8 mouse cellular contexts compared by ENCODE assay signal in the genomic region with DNA sequence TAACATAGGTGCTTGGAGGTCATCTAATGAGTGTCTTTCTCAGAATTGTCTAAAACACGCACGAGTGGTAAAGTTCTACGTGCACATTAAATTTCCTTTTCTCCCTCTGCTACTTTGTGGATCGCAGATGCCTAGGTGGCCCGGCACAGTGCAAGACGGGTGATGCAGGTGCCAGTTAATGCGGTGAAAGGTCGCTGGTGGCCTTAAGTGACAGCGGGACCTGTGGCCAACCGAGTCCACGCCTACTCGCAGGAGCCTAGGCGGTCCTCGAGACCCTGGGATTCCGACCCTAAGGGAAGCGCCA. TPM values are rescaled to one million over a fixed set of nuclear protein-coding genes. Genes with fewer than 3 reads are reported as not detected.
A peak's percentile ranks its signal among the peaks of the same experiment; 100 is the strongest.
DNase-seq lines count a peak whose midpoint lies in the region; ATAC-seq and TF ChIP-seq lines count a peak whose summit lies in the region.

No protein-coding gene starts in this region.

- peak overlapping the region; percentile 97 for H3K4me3 ChIP-seq in gastrocnemius, adult 2 months
- peak overlapping the region; percentile 56 for H3K4me3 ChIP-seq in C2C12 (ENCODE audit: insufficient read depth, poor library complexity, severe bottlenecking)
- H3K4me3 ChIP-seq in forebrain, embryonic 14.5 days (ENCODE audit: low read depth, low read length), result peak overlapping the region; percentile 48
- H3K4me3 ChIP-seq in liver, embryonic 15.5 days (replicated peaks), result peak overlapping the region; percentile 87

- peak overlapping the region; percentile 80 for H3K9ac ChIP-seq in forebrain, embryonic 14.5 days (ENCODE audit: low read length)
- peak overlapping the region; percentile 88 for H3K9ac ChIP-seq in liver, embryonic 15.5 days

- peaks cover 8% of the 10 kb centered on the region for H3K79me2 ChIP-seq in C2C12 (ENCODE audit: control insufficient read depth, insufficient read depth)

- H3K27me3 ChIP-seq in C2C12 (ENCODE audit: control insufficient read depth, insufficient read depth, insufficient read length), result peaks cover 6% of the 10 kb centered on the region
- H3K27me3 ChIP-seq in forebrain, embryonic 14.5 days (replicated peaks; ENCODE audit: control insufficient read depth, insufficient read depth, low read length), result no peaks in the 10 kb centered on the region
- H3K27me3 ChIP-seq in liver, embryonic 15.5 days, result no peaks in the 10 kb centered on the region

- ATAC-seq in forebrain, embryonic 14.5 days, result no peak
- no peak for ATAC-seq in liver, embryonic 15.5 days (ENCODE audit: insufficient read depth)

- WGBS in forebrain, embryonic 14.5 days, result 5% methylated on average over 16 of the region's 16 CpGs
- 6% methylated on average over 16 of the region's 16 CpGs for WGBS in liver, embryonic 15.5 days (ENCODE audit: insufficient replicate concordance)

- peaks cover 3% of the 10 kb centered on the region for H3K36me3 ChIP-seq in C2C12 (ENCODE audit: control insufficient read depth, insufficient read depth)
- H3K36me3 ChIP-seq in forebrain, embryonic 14.5 days (ENCODE audit: control insufficient read depth, insufficient read depth, low read length), result peaks cover 24% of the 10 kb centered on the region
- 0 out of 2 replicates have a peak, but pooled peaks cover 4% of the 10 kb centered on the region for H3K36me3 ChIP-seq in liver, embryonic 15.5 days (replicated peaks)

- TF ChIP-seq CTCF in gastrocnemius, adult 2 months (IDR thresholded peaks at IDR 0.05), result no peak
- no peak for TF ChIP-seq CTCF in C2C12 (IDR thresholded peaks at IDR 0.05; ENCODE audit: control insufficient read depth, insufficient read depth, insufficient read length)

- H3K4me1 ChIP-seq in forebrain, embryonic 14.5 days (ENCODE audit: control insufficient read depth, insufficient read depth, low read length), result peaks cover 8% of the 10 kb centered on the region
- H3K4me1 ChIP-seq in liver, embryonic 15.5 days (replicated peaks), result peaks cover 27% of the 10 kb centered on the region

- intact Hi-C loops in gastrocnemius, adult 2 months (cut with DNase I), result loop anchor here (2.0 kb wide), 1 partner anchor 94 kb away; a partner anchor contains a TSS

- H3K4me2 ChIP-seq in forebrain, embryonic 14.5 days (ENCODE audit: low read length), result peak overlapping the region; percentile 59
- peak overlapping the region; percentile 99 for H3K4me2 ChIP-seq in liver, embryonic 15.5 days

- H3ac ChIP-seq in C2C12 (ENCODE audit: control insufficient read depth, insufficient read length, low read depth), result peak overlapping the region; percentile 97

- no peak for DNase-seq in gastrocnemius, adult 2 months
- DNase-seq in gastrocnemius, adult 18-20 months (ENCODE audit: low spot score), result no peak
- no peak for DNase-seq in forebrain, embryonic 14.5 days (ENCODE audit: low spot score)
- no peak for DNase-seq in ovary, postnatal 36 days (ENCODE audit: low spot score)
- no peak for DNase-seq in urinary bladder, adult 2 months (ENCODE audit: low spot score)
- no peak for DNase-seq in embryo, embryonic 11 days

- H3K27ac ChIP-seq in gastrocnemius, adult 2 months, result peak overlapping the region; percentile 97
- H3K27ac ChIP-seq in forebrain, embryonic 14.5 days (ENCODE audit: low read depth, low read length), result peak overlapping the region; percentile 94
- H3K27ac ChIP-seq in liver, embryonic 15.5 days (replicated peaks), result peak overlapping the region; percentile 99

- no peaks in the 10 kb centered on the region for H3K79me3 ChIP-seq in C2C12 (ENCODE audit: low read depth)

- H3K9me3 ChIP-seq in forebrain, embryonic 14.5 days (replicated peaks; ENCODE audit: control insufficient read depth, low read length), result no peaks in the 10 kb centered on the region
- no peaks in the 10 kb centered on the region for H3K9me3 ChIP-seq in liver, embryonic 15.5 days (replicated peaks)

TF ChIP-seq in C2C12, 6 proteins besides CTCF, POLR2A, EP300 and RAD21:
- TF ChIP-seq MYOG (IDR thresholded peaks at IDR 0.05; ENCODE audit: control insufficient read depth, extremely low read depth, insufficient read length), result no peak
- no peak for TF ChIP-seq MAX (IDR thresholded peaks at IDR 0.05)
- no peak for TF ChIP-seq CEBPB (IDR thresholded peaks at IDR 0.05; ENCODE audit: low read depth)
- TF ChIP-seq FOSL1 (IDR thresholded peaks at IDR 0.05; ENCODE audit: insufficient read depth, low read length, poor library complexity, severe bottlenecking), result no peak
- no peak for TF ChIP-seq USF1 (IDR thresholded peaks at IDR 0.05; ENCODE audit: low read depth)
- no peak for TF ChIP-seq MYOD1 (IDR thresholded peaks at IDR 0.05; ENCODE audit: control insufficient read depth, insufficient read length, low read depth)

RNA-seq across cellular contexts. Expression of a gene that starts 0.5 kb away (rescaled TPM):
- total RNA-seq in gastrocnemius, adult 2 months (2021), result under 1 TPM; 0.23 to 0.75 TPM
- total RNA-seq in gastrocnemius, adult 18-20 months (2021), result under 1 TPM; 0.37 to 0.43 TPM
- 0.04 TPM for polyA plus RNA-seq in C2C12 (2012; fragmentation: generic; extraction: Trizol)
- not detected in 2 replicates for polyA plus RNA-seq in forebrain, embryonic 14.5 days (2014; fragmentation: Nextera tagmentation; extraction: Ambion mirVana)
- 0.17 and 0.44 TPM in 2 replicates for polyA plus RNA-seq in liver, embryonic 15.5 days (2015; fragmentation: Nextera tagmentation; extraction: Ambion mirVana)
- polyA plus RNA-seq in urinary bladder, adult 2 months (2012; rRNA removed), result 5.1 and 9.2 TPM in 2 replicates

RNA-seq across cellular contexts. Expression of a gene that starts 1.0 kb away (rescaled TPM):
- 10 to 100 TPM; 57.5 to 70.8 TPM for total RNA-seq in gastrocnemius, adult 2 months (2021)
- 10 to 100 TPM; 73.7 to 73.9 TPM for total RNA-seq in gastrocnemius, adult 18-20 months (2021)
- 78.3 TPM for polyA plus RNA-seq in C2C12 (2012; fragmentation: generic; extraction: Trizol)
- 80.3 and 90.2 TPM in 2 replicates for polyA plus RNA-seq in forebrain, embryonic 14.5 days (2014; fragmentation: Nextera tagmentation; extraction: Ambion mirVana)
- 26.0 and 28.8 TPM in 2 replicates for polyA plus RNA-seq in liver, embryonic 15.5 days (2015; fragmentation: Nextera tagmentation; extraction: Ambion mirVana)
- polyA plus RNA-seq in urinary bladder, adult 2 months (2012; rRNA removed), result 76.9 and 87.5 TPM in 2 replicates

RNA-seq across cellular contexts. Expression of a gene that starts 12.2 kb away (rescaled TPM):
- total RNA-seq in gastrocnemius, adult 2 months (2021), result 10 to 100 TPM in 1 of 2 experiments, 1 to 10 TPM in 1; 9.0 to 10.0 TPM
- 10 to 100 TPM in 1 of 2 experiments, 1 to 10 TPM in 1; 9.7 to 10.9 TPM for total RNA-seq in gastrocnemius, adult 18-20 months (2021)
- polyA plus RNA-seq in C2C12 (2012; fragmentation: generic; extraction: Trizol), result 22.7 TPM
- polyA plus RNA-seq in forebrain, embryonic 14.5 days (2014; fragmentation: Nextera tagmentation; extraction: Ambion mirVana), result 45.6 and 50.2 TPM in 2 replicates
- polyA plus RNA-seq in liver, embryonic 15.5 days (2015; fragmentation: Nextera tagmentation; extraction: Ambion mirVana), result 58.5 and 66.0 TPM in 2 replicates
- 27.7 and 32.6 TPM in 2 replicates for polyA plus RNA-seq in urinary bladder, adult 2 months (2012; rRNA removed)

RNA-seq across cellular contexts. Expression of a gene that starts 21.9 kb away (rescaled TPM):
- total RNA-seq in gastrocnemius, adult 2 months (2021), result 1 to 10 TPM; 9.2 to 9.3 TPM
- total RNA-seq in gastrocnemius, adult 18-20 months (2021), result 1 to 10 TPM; 8.6 to 9.7 TPM
- 44.7 TPM for polyA plus RNA-seq in C2C12 (2012; fragmentation: generic; extraction: Trizol)
- 56.4 and 57.6 TPM in 2 replicates for polyA plus RNA-seq in forebrain, embryonic 14.5 days (2014; fragmentation: Nextera tagmentation; extraction: Ambion mirVana)
- 23.2 and 24.0 TPM in 2 replicates for polyA plus RNA-seq in liver, embryonic 15.5 days (2015; fragmentation: Nextera tagmentation; extraction: Ambion mirVana)
- 14.0 and 16.8 TPM in 2 replicates for polyA plus RNA-seq in urinary bladder, adult 2 months (2012; rRNA removed)

RNA-seq across cellular contexts. Expression of a gene that starts 34.7 kb away (rescaled TPM):
- total RNA-seq in gastrocnemius, adult 2 months (2021), result not detected
- not detected for total RNA-seq in gastrocnemius, adult 18-20 months (2021)
- polyA plus RNA-seq in C2C12 (2012; fragmentation: generic; extraction: Trizol), result 0.16 TPM
- polyA plus RNA-seq in forebrain, embryonic 14.5 days (2014; fragmentation: Nextera tagmentation; extraction: Ambion mirVana), result 0.36 and 0.42 TPM in 2 replicates
- 3.5 and 3.7 TPM in 2 replicates for polyA plus RNA-seq in liver, embryonic 15.5 days (2015; fragmentation: Nextera tagmentation; extraction: Ambion mirVana)
- 0.06 and 0.13 TPM in 2 replicates for polyA plus RNA-seq in urinary bladder, adult 2 months (2012; rRNA removed)
